Mouse (Mus musculus) heart, postnatal 10 days (tissue): ENCODE results near the gene Emilin2. TPM values are rescaled to one million over a fixed set of nuclear protein-coding genes. Genes with fewer than 3 reads are reported as not detected.
"Not testable (repeated sequence)": the region's sequence is repeated elsewhere in the genome, so short reads cannot be mapped to it uniquely, and the experiment has no call there.

Source experiments
- DNase-seq, 2 experiments: peaks; one replicate each; pipeline ENCODE4 v3.0.0; 2021
- intact Hi-C: fragments of 180-260 bp; cut with DNase I; formaldehyde crosslinking; loops from one replicate; pipeline ENCODE4 v1.15.1; 2025
- total RNA-seq, 2 experiments: library from RNA; stranded (reverse); gene quantifications; 2 replicates each; pipeline ENCODE4 v1.2.3; 2021

Emilin2 gene
- total RNA-seq, result 100 to 1,000 TPM; 185 to 196 TPM

GRCm38 (mm10) chr17:71311340-71312171 is at the start of gene Emilin2:
TSS of gene Emilin2 (minus strand) at chr17:71311978.
- peak; percentile 58 to 82 for DNase-seq
- intact Hi-C loops, result loop anchor here (2.0 kb wide), 2 partner anchors 25 to 57 kb away; no protein-coding TSS in a partner anchor

GRCm38 (mm10) chr17:71355526-71355925 is 43.7 kb upstream of the Emilin2 start:
- DNase-seq, result no peak
- intact Hi-C loops, result no loop called here

GRCm38 (mm10) chr17:71354205-71354604 is 42.4 kb upstream of the Emilin2 start:
- intact Hi-C loops, result no loop called here
- no peak for DNase-seq

- peak; percentile 17 to 19 for DNase-seq
Observed at GRCm38 (mm10) chr17:71348188-71348587, 36.4 kb upstream of the Emilin2 start.

DNA sequence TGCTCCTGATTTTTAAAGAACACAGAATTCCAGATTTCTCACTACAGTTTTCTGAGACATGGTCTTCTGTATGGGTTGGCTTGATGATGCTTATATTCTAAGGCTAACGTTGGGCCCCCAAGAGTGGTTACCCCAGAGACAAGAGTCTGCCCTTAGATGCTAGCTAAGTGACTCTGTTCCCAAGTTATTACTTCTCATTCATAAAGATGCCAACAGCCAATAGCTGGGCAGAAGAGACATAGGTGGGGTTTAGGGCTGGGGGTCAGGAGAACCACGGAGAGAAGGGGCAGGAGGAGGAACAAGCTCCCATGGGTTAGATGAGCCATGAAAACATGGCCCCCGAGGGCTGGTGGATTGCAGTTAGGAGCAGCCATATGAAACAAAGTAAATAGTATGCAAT is 30.2 kb upstream of the Emilin2 start:
- no peak for DNase-seq
- intact Hi-C loops, result no loop called here

More at GRCm38 (mm10) chr17:71348188-71348587, 36.4 kb upstream of the Emilin2 start:
- intact Hi-C loops, result no loop called here

- intact Hi-C loops, result no loop called here
Observed at GRCm38 (mm10) chr17:71338627-71339026, 26.8 kb upstream of the Emilin2 start.

DNA sequence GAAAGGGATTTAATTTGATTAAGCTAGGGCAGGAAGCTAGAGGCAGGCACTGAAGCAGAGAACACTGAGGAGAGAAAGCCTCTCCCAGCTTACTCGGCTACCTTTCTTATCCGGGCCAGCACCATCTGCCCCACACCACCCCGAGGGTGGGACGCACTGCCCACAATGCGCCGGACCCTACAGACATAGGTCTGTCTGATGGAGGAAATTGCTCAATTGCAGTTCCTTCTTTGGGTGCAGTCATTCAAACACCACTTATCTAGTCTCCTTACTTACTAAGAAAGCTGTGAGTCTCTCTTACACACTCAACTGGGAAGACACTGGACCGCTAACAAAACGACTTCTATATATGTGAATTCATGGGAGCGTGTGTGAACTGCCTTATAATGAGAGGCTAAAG is 25.8 kb upstream of the Emilin2 start:
- intact Hi-C loops, result no loop called here
- no peak for DNase-seq

More at GRCm38 (mm10) chr17:71338627-71339026, 26.8 kb upstream of the Emilin2 start:
- DNase-seq, result no peak

- intact Hi-C loops, result no loop called here
- DNase-seq, result peak in 1 of 2 experiments; percentile 14
Observed at GRCm38 (mm10) chr17:71336421-71336820, 24.6 kb upstream of the Emilin2 start.

- DNase-seq, result no peak
Observed at GRCm38 (mm10) chr17:71332298-71332697, 20.5 kb upstream of the Emilin2 start.

GRCm38 (mm10) chr17:71320731-71321130 is 9.0 kb upstream of the Emilin2 start:
- DNase-seq, intact Hi-C loops: not testable (repeated sequence)

More at GRCm38 (mm10) chr17:71332298-71332697, 20.5 kb upstream of the Emilin2 start:
- intact Hi-C loops, result no loop called here

- intact Hi-C loops, result no loop called here
Observed at GRCm38 (mm10) chr17:71319361-71319760, 7.6 kb upstream of the Emilin2 start.

DNA sequence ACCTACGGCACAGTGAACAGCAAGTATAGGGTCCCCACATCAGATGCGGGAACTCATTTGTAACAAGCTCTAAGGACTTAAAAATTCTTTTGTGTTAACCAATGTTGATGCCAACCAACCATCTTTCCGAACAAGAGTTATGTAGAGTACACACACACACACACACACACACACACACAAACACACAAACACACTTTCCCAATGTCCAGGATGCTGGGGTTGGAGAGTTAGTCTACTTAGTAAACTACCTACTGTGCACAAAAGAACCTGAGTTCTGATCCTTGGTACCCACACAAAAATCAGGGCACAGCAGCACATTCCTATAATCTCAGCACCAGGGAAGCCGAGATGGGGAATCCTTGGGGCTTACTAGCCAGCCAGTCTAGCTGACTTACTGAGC is 5.8 kb upstream of the Emilin2 start:
- DNase-seq, result no peak
- intact Hi-C loops, result no loop called here

More at GRCm38 (mm10) chr17:71319361-71319760, 7.6 kb upstream of the Emilin2 start:
- DNase-seq, result no peak

DNA sequence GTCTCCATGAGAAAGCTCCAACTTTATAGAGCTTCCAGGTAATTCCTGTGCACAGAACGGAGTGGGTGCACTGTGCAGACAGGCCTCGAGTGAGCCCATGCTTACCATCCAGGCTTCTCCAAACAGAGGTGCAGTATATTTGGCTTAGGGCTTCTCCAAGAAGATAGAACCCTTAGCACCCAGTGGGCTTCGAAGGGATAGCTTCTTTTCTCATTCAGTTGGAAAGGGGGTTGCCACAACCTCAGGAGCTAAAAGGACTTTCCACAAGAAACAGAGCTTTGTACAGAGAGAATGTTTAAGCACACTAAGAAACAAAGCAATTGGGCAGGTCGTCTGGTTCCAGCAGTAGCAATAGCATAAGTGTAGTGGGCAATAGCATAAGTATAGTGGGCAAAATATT is 2.5 kb upstream of the Emilin2 start:
- intact Hi-C loops, result no loop called here
- no peak for DNase-seq

DNA sequence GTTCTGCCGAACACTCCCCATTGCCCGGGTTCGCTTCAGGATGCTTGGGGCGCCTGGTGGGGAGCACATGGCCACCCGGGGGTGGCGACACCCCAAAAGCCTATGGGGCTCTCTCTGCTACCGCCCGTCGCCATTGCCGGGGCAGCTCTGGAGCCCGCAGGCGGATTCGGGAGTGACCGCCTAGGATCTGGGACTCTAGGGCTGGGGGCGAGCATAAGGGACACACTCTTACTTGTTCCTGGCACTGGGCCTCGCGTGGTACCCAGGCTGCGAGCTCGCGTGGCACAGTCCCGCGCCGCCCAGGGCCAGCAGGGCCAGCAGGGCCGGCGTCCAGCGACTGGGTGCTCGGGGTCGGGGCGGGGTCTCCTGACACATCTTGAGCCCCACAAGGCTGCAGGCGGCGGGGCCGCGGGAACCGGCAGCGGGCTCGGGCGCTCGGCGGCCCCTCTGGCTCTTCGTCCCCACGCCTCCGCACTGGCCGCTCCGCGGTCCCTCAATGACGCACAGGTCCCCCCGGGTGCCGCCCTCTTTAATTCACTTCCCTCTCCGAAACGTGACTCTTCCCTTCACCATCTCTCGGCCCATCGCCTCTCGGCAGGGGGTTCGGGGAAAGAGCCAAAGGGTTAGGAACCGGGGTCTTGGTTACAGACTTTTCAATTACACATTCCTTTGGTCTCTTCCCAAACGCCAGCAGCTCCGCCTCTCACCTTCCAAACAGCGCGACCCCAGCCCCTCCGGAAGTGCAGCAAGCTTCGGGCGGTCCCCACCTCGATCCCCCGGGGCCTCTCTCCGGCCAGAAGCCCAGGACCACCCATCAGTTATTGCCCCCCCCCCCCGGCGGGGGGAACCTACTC is 1.1 kb downstream of the Emilin2 start:
- DNase-seq, result peak; percentile 73 to 77
- intact Hi-C loops, result loop anchor here (2.0 kb wide), 2 partner anchors 24 to 56 kb away; no protein-coding TSS in a partner anchor

- peak in 1 of 2 experiments; percentile 56 for DNase-seq
- intact Hi-C loops, result loop anchor here (2.0 kb wide), 2 partner anchors 23 to 55 kb away; no protein-coding TSS in a partner anchor
Observed at GRCm38 (mm10) chr17:71309711-71310485, 1.9 kb downstream of the Emilin2 start.

DNA sequence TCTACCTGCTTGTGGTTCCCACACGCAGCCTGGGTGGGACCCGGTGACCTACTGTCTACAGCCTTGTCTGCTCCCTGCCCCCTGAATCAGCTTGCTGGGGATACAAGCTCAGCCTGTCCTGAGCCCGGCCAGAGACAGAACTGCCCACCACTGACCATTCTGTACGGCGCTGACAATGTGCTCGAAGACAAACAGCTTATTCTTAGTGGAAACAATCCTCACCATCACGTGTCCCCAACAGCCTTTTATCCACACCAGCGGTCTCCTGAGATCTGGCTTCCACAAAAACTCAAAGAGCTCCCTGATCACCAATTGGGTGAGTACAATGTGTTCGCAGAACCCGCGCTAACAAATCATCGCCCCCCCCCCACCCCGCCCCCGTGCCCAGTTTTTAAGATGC is 2.6 kb downstream of the Emilin2 start:
- no peak for DNase-seq
- intact Hi-C loops, result no loop called here

DNA sequence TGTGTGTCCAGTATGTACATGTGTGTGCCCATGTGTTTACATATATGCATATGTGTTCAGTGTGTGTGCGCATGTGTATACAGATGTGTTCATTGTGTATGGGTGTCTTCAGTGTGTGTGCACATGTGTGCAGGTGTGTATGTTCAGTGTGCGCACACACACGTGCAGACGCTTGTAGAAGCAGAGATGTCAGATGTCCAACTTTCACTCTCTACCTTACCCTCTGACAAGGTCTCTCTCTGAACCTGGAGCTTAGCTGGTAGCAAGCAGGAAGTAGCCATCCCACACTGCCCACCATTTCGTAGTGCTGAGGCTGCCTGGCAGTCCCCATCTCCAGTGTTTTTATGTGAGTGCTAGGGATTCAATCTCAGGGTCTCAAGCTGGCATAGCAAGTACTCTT is 3.5 kb downstream of the Emilin2 start:
- no peak for DNase-seq
- intact Hi-C loops, result no loop called here

- DNase-seq, result peak in 1 of 2 experiments; percentile 45
Observed at GRCm38 (mm10) chr17:71307251-71307790, 4.5 kb downstream of the Emilin2 start.

GRCm38 (mm10) chr17:71306716-71307115 is 5.1 kb downstream of the Emilin2 start:
- intact Hi-C loops, result no loop called here
- no peak for DNase-seq

More at GRCm38 (mm10) chr17:71307251-71307790, 4.5 kb downstream of the Emilin2 start:
- intact Hi-C loops, result no loop called here

- no peak for DNase-seq
- intact Hi-C loops, result no loop called here
Observed at GRCm38 (mm10) chr17:71306091-71306490, 5.7 kb downstream of the Emilin2 start.
